Mouse (Mus musculus) 3T3-L1 (cell line): Measurements from ENCODE around the gene Acaa1b.
A peak's percentile ranks its signal among the peaks of the same experiment; 100 is the strongest.

Source experiments
- DNase-seq: peaks from one replicate; pipeline ENCODE4 v3.0.0-alpha.2; 2015; ENCODE audit warnings: low read depth, low spot score

Acaa1b gene

GRCm38 (mm10) chr9:119144696-119145095 lies 12.2 kb downstream of the Acaa1b start:
- no peak for DNase-seq

- no peak for DNase-seq
Observed at GRCm38 (mm10) chr9:119143372-119143771, 13.5 kb downstream of the Acaa1b start.

GRCm38 (mm10) chr9:119142066-119142465 lies 14.8 kb downstream of the Acaa1b start:
- no peak for DNase-seq

- no peak for DNase-seq
Observed at GRCm38 (mm10) chr9:119138836-119139235, 18.1 kb downstream of the Acaa1b start.

- DNase-seq, result no peak
Observed at GRCm38 (mm10) chr9:119130692-119131091, 26.2 kb downstream of the Acaa1b start.

GRCm38 (mm10) chr9:119128436-119129181 lies 28.3 kb downstream of the Acaa1b start:
- no peak for DNase-seq

- no peak for DNase-seq
Observed at GRCm38 (mm10) chr9:119122596-119123369, 34.1 kb downstream of the Acaa1b start.

- DNase-seq, result no peak
Observed at GRCm38 (mm10) chr9:119120168-119120560, 36.7 kb downstream of the Acaa1b start.

- DNase-seq, result no peak
Observed at GRCm38 (mm10) chr9:119119409-119120167, 37.3 kb downstream of the Acaa1b start.

- DNase-seq, result no peak
Observed at GRCm38 (mm10) chr9:119114911-119115310, 42.0 kb downstream of the Acaa1b start.

- DNase-seq, result no peak
Observed at GRCm38 (mm10) chr9:119110640-119111039, 46.3 kb downstream of the Acaa1b start.

- DNase-seq, result no peak
Observed at GRCm38 (mm10) chr9:119109685-119110353, 47.1 kb downstream of the Acaa1b start.

GRCm38 (mm10) chr9:119107566-119107965 lies 49.3 kb downstream of the Acaa1b start:
- DNase-seq, result peak; percentile 79

GRCm38 (mm10) chr9:119102783-119103113 lies 54.1 kb downstream of the Acaa1b start:
- DNase-seq, result no peak

- DNase-seq, result peak; percentile 98
Observed at GRCm38 (mm10) chr9:119101992-119102782, 54.7 kb downstream of the Acaa1b start, which contains the start of gene Dlec1. TSS of gene Dlec1 (plus strand) at chr9:119102478.

- peak; percentile 7 for DNase-seq
Observed at GRCm38 (mm10) chr9:119100177-119100898, 56.6 kb downstream of the Acaa1b start.
